Mouse (Mus musculus) lung, postnatal 14 days (tissue): Measurements from ENCODE around the gene Tax1bp3.

Experiments
- DNase-seq: peaks from one replicate; pipeline ENCODE4 v3.0.0; 2021

Tax1bp3 gene

GRCm38 (mm10) chr11:73232513-73232912, 55.6 kb downstream of the Tax1bp3 start:
- no peak for DNase-seq
